Mouse (Mus musculus) left cerebral cortex, adult 2 months (tissue): Measurements from ENCODE around the gene Spem2. TPM values are rescaled to one million over a fixed set of nuclear protein-coding genes. Genes with fewer than 3 reads are reported as not detected.

ENCODE experiments used
- DNase-seq, 2 experiments: peaks; one replicate each; pipeline ENCODE4 v3.0.0; 2021 to 2022; ENCODE audit warnings: low spot score in 2 of 2, mixed read lengths in 1 of 2; ENCODE audit errors: extremely low spot score in 1 of 2
- H3K27ac ChIP-seq: fragments of 200-600 bp; 2 replicates; pipeline ENCODE4 v1.8.1; 2022
- H3K4me3 ChIP-seq: fragments of 200-600 bp; 2 replicates; pipeline ENCODE4 v1.8.1; 2022
- CTCF ChIP-seq: fragments of 200-600 bp; IDR thresholded peaks from 2 replicates; pipeline ENCODE4 v1.8.1; 2022; ENCODE audit warnings: antibody characterized with exemption, mild to moderate bottlenecking, moderate library complexity
- intact Hi-C: fragments of 180-260 bp; cut with DNase I; formaldehyde crosslinking; loops from one replicate; pipeline ENCODE4 v1.15.1; 2025
- total RNA-seq, 2 experiments: library from RNA; stranded (reverse); gene quantifications; 2 replicates each; pipeline ENCODE4 v1.2.3; 2021

Gene Spem2
- total RNA-seq, 2 experiments from 2014 or later = not detected

DNA sequence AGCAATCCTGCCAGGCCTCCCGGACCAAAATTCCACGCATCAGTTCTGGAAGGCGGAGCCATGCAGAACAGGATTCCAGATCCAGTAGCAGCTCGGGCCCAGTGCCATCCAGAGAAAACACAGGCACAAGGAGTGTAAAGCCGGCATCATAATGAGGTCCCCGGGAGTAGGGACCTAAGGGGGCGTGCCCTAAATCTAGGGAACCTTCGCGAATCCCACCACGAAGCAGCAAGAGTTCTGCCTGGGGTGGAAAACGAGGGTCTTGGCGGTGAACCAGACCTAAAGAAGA, 13.7 kb downstream of the Spem2 start:
- TF ChIP-seq CTCF = no peak
- Histone ChIP-seq H3K27ac (no peak overlapping the region), H3K4me3 (no peak overlapping the region; the same call in 1 of the 2 replicates)
- intact Hi-C loops = loop anchor here (5.0 kb wide), 1 partner anchor 73 kb away; the partner anchor contains the start of gene Tmem95
- no peak for DNase-seq

DNA sequence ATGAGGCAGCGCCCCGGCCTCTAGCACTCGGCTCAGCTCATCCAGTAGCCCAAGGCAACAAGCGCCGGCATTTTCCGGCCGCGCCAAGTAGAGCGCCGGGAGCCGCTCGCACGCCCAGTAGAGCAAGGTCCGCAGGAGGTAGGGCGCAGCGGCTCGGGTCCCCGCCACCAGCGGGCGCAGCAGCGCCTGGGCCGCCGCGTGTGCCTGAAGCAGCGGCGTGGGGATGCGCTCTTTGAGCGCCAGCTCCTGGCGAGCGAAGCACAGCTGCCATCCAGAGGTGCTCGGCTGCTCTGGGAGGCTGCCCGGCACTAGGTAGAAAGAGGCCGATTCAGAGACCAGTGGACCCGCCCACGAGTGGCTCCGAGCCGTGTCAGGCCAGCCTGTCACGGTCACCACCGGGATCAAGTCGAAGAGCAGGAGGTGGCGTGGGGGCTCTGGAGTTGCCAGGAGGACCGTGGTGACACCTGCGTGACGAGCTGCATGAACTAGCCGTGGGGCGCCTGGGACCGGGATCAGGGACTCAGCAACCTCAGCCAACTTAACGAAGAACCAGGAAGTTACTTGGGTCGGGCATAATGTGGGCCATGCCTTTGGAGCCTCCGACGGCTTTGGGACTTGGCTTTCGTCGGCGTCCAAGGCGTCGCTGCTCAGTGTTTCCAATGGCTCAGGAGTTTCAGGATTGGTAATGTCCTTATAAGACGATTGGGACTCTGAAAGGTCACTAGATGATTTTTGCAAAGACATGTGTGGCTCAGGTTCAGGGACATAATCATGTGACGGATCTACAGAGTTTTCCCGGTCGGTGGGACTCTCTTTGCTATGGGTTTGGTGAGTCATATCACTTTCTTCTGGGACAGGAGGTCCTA, 14.2 kb downstream of the Spem2 start:
- Histone ChIP-seq H3K4me3 (peak overlapping the region; percentile 52), H3K27ac (peak overlapping the region; percentile 46; the same call in 1 of the 2 replicates)
- peak; percentile 68 to 79 for DNase-seq
- TF ChIP-seq CTCF = peak; percentile 72
- intact Hi-C loops = loop anchor here (2.0 to 5.0 kb wide), 4 partner anchors 33 to 73 kb away; partner anchors contain the start of genes Nlgn2, Polr2a and Tmem95

- Histone ChIP-seq H3K27ac (peak overlapping the region; percentile 46; the same call in 1 of the 2 replicates), H3K4me3 (peak overlapping the region; percentile 52)
- DNase-seq = no peak
- intact Hi-C loops = loop anchor here (2.0 to 5.0 kb wide), 4 partner anchors 33 to 74 kb away; partner anchors contain the start of genes Nlgn2, Polr2a and Tmem95
- TF ChIP-seq CTCF = no peak
Observed at GRCm38 (mm10) chr11:69803328-69803727, 14.9 kb downstream of the Spem2 start.

GRCm38 (mm10) chr11:69802648-69803105, 15.6 kb downstream of the Spem2 start:
- TF ChIP-seq CTCF = no peak
- intact Hi-C loops = loop anchor here (2.0 to 5.0 kb wide), 4 partner anchors 34 to 75 kb away; partner anchors contain the start of genes Nlgn2, Polr2a and Tmem95
- Histone ChIP-seq H3K27ac (peak overlapping the region; percentile 59), H3K4me3 (peak overlapping the region; percentile 52)
- peak; percentile 80 to 88 for DNase-seq

DNA sequence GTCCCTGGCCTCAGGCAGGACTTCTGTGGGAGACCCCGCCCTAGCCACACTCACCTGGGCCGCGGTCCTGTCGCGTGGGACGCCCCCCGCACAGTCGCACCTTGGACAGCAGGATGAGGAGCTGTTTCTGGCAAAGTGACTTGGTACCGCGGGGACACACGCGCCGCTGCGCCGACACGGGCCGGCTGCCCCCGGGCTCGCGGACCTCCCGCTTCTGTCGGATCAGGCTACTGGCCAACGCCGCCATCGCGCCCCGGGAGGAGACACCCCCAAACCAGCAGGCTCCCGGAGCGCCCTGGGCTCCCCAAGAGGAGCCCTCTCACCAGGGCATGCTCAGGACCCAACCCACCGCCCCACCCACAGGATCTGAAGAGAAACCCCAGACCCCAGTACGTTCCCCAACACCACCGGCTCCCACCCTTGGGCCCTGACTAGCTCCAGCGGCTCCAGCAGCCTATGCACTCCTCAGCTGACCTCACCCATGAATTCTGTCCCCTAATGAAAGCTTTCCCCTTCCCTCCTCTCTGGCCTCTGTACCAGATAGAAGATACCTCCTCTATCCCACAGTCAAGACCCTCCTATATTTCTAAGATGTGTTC, 16.8 kb downstream of the Spem2 start, which contains the start of gene Fgf11:
Fgf11 (minus strand) TSS at position 479 of the 599 bp plus-strand sequence.
- Histone ChIP-seq H3K27ac (peak within 1 kb of the TSS; percentile 59), H3K4me3 (peak within 1 kb of the TSS; percentile 52)
- TF ChIP-seq CTCF = no peak
- intact Hi-C loops = loop anchor here (5.0 kb wide), 1 partner anchor 76 kb away; the partner anchor contains the start of gene Tmem95
- no peak for DNase-seq

- H3K27ac ChIP-seq = peak overlapping the region; percentile 41
- no peak for DNase-seq
- TF ChIP-seq CTCF = no peak
- peak overlapping the region; percentile 52 for H3K4me3 ChIP-seq
- intact Hi-C loops = loop anchor here (5.0 kb wide), 1 partner anchor 77 kb away; the partner anchor contains the start of gene Tmem95
Observed at GRCm38 (mm10) chr11:69800392-69801197, 17.7 kb downstream of the Spem2 start.

- H3K27ac ChIP-seq = no peak overlapping the region; the same call in 1 of the 2 replicates
- intact Hi-C loops = loop anchor here (5.0 kb wide), 1 partner anchor 77 kb away; the partner anchor contains the start of gene Tmem95
- no peak for TF ChIP-seq CTCF
- no peak for DNase-seq
- peak overlapping the region; percentile 52 for H3K4me3 ChIP-seq
Observed at GRCm38 (mm10) chr11:69800138-69800391, 18.2 kb downstream of the Spem2 start.

GRCm38 (mm10) chr11:69799394-69800137, 18.7 kb downstream of the Spem2 start:
- intact Hi-C loops = loop anchor here (5.0 kb wide), 1 partner anchor 78 kb away; the partner anchor contains the start of gene Tmem95
- H3K4me3 ChIP-seq = no peak overlapping the region
- no peak for DNase-seq
- no peak for TF ChIP-seq CTCF
- H3K27ac ChIP-seq = no peak overlapping the region

- DNase-seq = no peak
- Histone ChIP-seq H3K27ac (no peak overlapping the region), H3K4me3 (no peak overlapping the region)
- intact Hi-C loops = no loop called here
- TF ChIP-seq CTCF = no peak
Observed at GRCm38 (mm10) chr11:69797924-69798323, 20.3 kb downstream of the Spem2 start.

GRCm38 (mm10) chr11:69795983-69796435, 22.3 kb downstream of the Spem2 start:
- no peak for TF ChIP-seq CTCF
- intact Hi-C loops = no loop called here
- no peak for DNase-seq
- H3K4me3 ChIP-seq = peak overlapping the region; percentile 46
- H3K27ac ChIP-seq = no peak overlapping the region; the same call in 1 of the 2 replicates
